In genomic region chr7:78883726-78884060, GRCm38 (mm10) we compare ENCODE assay signal across 11 mouse cellular contexts. TPM values are rescaled to one million over a fixed set of nuclear protein-coding genes. Genes with fewer than 3 reads are reported as not detected.
DNase-seq lines count a peak whose midpoint lies in the region; ATAC-seq and TF ChIP-seq lines count a peak whose summit lies in the region.
"Had no signal": no experiment of that assay in that cellular context is flagged by ENCODE, and none has a peak within 500 bp of the region (broad histone marks: within the 10 kb centered on the region; RNA-seq: fewer than 3 reads in every experiment).

No protein-coding gene starts in this region.

- peaks cover 2% of the 10 kb centered on the region; the same call in 1 of the 2 replicates for H3K4me1 ChIP-seq in cortical plate, adult 2 months (ENCODE audit: control insufficient read depth, insufficient read depth, low read length)
- H3K4me1 ChIP-seq in embryonic facial prominence, embryonic 14.5 days (ENCODE audit: control insufficient read depth, insufficient read depth, low read length): peaks cover 11% of the 10 kb centered on the region; the same call in 1 of the 2 replicates
- peaks cover 72% of the 10 kb centered on the region for H3K4me1 ChIP-seq in hindbrain, embryonic 13.5 days (replicated peaks)
- peaks cover 65% of the 10 kb centered on the region for H3K4me1 ChIP-seq in midbrain, embryonic 13.5 days (replicated peaks)
- H3K4me1 ChIP-seq in lung, adult 2 months (ENCODE audit: control insufficient read depth, insufficient read depth, low read length): no peaks in the 10 kb centered on the region

- DNase-seq in embryonic facial prominence, embryonic 14.5 days (ENCODE audit: low spot score): no peak
- no peak for DNase-seq in adrenal gland, adult (ENCODE audit: inconsistent age in 2 of 2, low spot score in 1 of 2)
- DNase-seq in lung, adult 2 months: no peak
- DNase-seq in kidney, postnatal 25 days: no peak
- no peak for DNase-seq in T-cell, adult 2 months (ENCODE audit: low spot score)
- DNase-seq: adrenal gland, adult 2 months; right cerebral cortex, postnatal 25 days had no signal

- no peak overlapping the region for H3K27ac ChIP-seq in cortical plate, adult 2 months (ENCODE audit: insufficient read depth, low read length)
- H3K27ac ChIP-seq in embryonic facial prominence, embryonic 14.5 days (replicated peaks; ENCODE audit: low read depth, low read length): no peak overlapping the region
- peak overlapping the region; percentile 91 for H3K27ac ChIP-seq in hindbrain, embryonic 13.5 days
- peak overlapping the region; percentile 92 for H3K27ac ChIP-seq in midbrain, embryonic 13.5 days
- H3K27ac ChIP-seq: macrophage had no signal

- H3K36me3 ChIP-seq in embryonic facial prominence, embryonic 14.5 days (ENCODE audit: control insufficient read depth, insufficient read depth, low read length): no peaks in the 10 kb centered on the region
- H3K36me3 ChIP-seq in hindbrain, embryonic 13.5 days: no peaks in the 10 kb centered on the region
- H3K36me3 ChIP-seq in midbrain, embryonic 13.5 days: peaks cover 2% of the 10 kb centered on the region; the same call in 1 of the 2 replicates

- peak overlapping the region; percentile 53 for H3K4me2 ChIP-seq in embryonic facial prominence, embryonic 14.5 days (ENCODE audit: low read depth, low read length)
- H3K4me2 ChIP-seq in hindbrain, embryonic 13.5 days: peak overlapping the region; percentile 75
- H3K4me2 ChIP-seq in midbrain, embryonic 13.5 days (replicated peaks): peak overlapping the region; percentile 77

- H3K9me3 ChIP-seq in embryonic facial prominence, embryonic 14.5 days (ENCODE audit: control insufficient read depth, low read length): no peaks in the 10 kb centered on the region
- H3K9me3 ChIP-seq in hindbrain, embryonic 13.5 days: no peaks in the 10 kb centered on the region
- H3K9me3 ChIP-seq in midbrain, embryonic 13.5 days: no peaks in the 10 kb centered on the region

- H3K9ac ChIP-seq in embryonic facial prominence, embryonic 14.5 days (ENCODE audit: low read depth, low read length): no peak overlapping the region; the same call in 1 of the 2 replicates
- peak overlapping the region; percentile 81 for H3K9ac ChIP-seq in hindbrain, embryonic 13.5 days
- peak overlapping the region; percentile 87 for H3K9ac ChIP-seq in midbrain, embryonic 13.5 days (replicated peaks)

- TF ChIP-seq CTCF in cortical plate, adult 2 months (IDR thresholded peaks at IDR 0.05; ENCODE audit: extremely low read depth, insufficient read depth, low read length): no peak
- TF ChIP-seq CTCF in lung, adult 2 months (IDR thresholded peaks at IDR 0.05; ENCODE audit: insufficient read depth, low read length): no peak

- ATAC-seq in embryonic facial prominence, embryonic 14.5 days (ENCODE audit: low read depth): no peak
- no peak for ATAC-seq in hindbrain, embryonic 13.5 days (ENCODE audit: low FRiP score)
- no peak for ATAC-seq in midbrain, embryonic 13.5 days

- H3K27me3 ChIP-seq in embryonic facial prominence, embryonic 14.5 days (replicated peaks; ENCODE audit: control insufficient read depth, insufficient read depth, low read length): peaks cover 57% of the 10 kb centered on the region
- no peaks in the 10 kb centered on the region; the same call in 1 of the 2 replicates for H3K27me3 ChIP-seq in hindbrain, embryonic 13.5 days
- no peaks in the 10 kb centered on the region for H3K27me3 ChIP-seq in midbrain, embryonic 13.5 days

- TF ChIP-seq POLR2A in cortical plate, adult 2 months (IDR thresholded peaks at IDR 0.05; ENCODE audit: extremely low read depth, insufficient read depth, low read length): no peak
- TF ChIP-seq POLR2A in lung, adult 2 months (IDR thresholded peaks at IDR 0.05; ENCODE audit: borderline replicate concordance, extremely low read depth, low read depth, low read length): no peak

- 10% methylated on average over 8 of the region's 8 CpGs for WGBS in embryonic facial prominence, embryonic 14.5 days
- 8% methylated on average over 8 of the region's 8 CpGs for WGBS in hindbrain, embryonic 13.5 days
- WGBS in midbrain, embryonic 13.5 days: 4% methylated on average over 8 of the region's 8 CpGs
- WGBS in lung, adult 2 months: 10% methylated on average over 8 of the region's 8 CpGs

- H3K4me3 ChIP-seq in cortical plate, adult 2 months (ENCODE audit: insufficient read depth, low read length): peak overlapping the region; percentile 50
- H3K4me3 ChIP-seq in embryonic facial prominence, embryonic 14.5 days (ENCODE audit: low read depth, low read length): peak overlapping the region; percentile 33; the same call in 1 of the 2 replicates
- H3K4me3 ChIP-seq in hindbrain, embryonic 13.5 days: peak overlapping the region; percentile 67
- H3K4me3 ChIP-seq in midbrain, embryonic 13.5 days (replicated peaks): peak overlapping the region; percentile 73
- no peak overlapping the region for H3K4me3 ChIP-seq in lung, adult 2 months (replicated peaks; ENCODE audit: extremely low read depth, low read depth, low read length)

RNA-seq across cellular contexts. Expression of gene Aen, which starts 12.0 kb away (rescaled TPM):
- 21.8 and 22.7 TPM in 2 replicates for polyA plus RNA-seq in cortical plate, adult 2 months (2012; rRNA removed)
- polyA plus RNA-seq in embryonic facial prominence, embryonic 14.5 days (2014; fragmentation: Nextera tagmentation; extraction: Ambion mirVana): 31.8 and 32.7 TPM in 2 replicates
- 47.0 and 50.3 TPM in 2 replicates for polyA plus RNA-seq in hindbrain, embryonic 13.5 days (2015; fragmentation: Nextera tagmentation; extraction: Ambion mirVana)
- polyA plus RNA-seq in midbrain, embryonic 13.5 days (2015; fragmentation: Nextera tagmentation; extraction: Ambion mirVana): 47.0 and 49.9 TPM in 2 replicates
- 17.1 and 17.7 TPM in 2 replicates for polyA plus RNA-seq in lung, adult 2 months (2012; rRNA removed)

RNA-seq across cellular contexts. Expression of gene Isg20, which starts 29.5 kb away (rescaled TPM):
- polyA plus RNA-seq in cortical plate, adult 2 months (2012; rRNA removed): 2.4 and 2.9 TPM in 2 replicates
- polyA plus RNA-seq in embryonic facial prominence, embryonic 14.5 days (2014; fragmentation: Nextera tagmentation; extraction: Ambion mirVana): 3.4 and 5.1 TPM in 2 replicates
- 0.40 and 0.42 TPM in 2 replicates for polyA plus RNA-seq in hindbrain, embryonic 13.5 days (2015; fragmentation: Nextera tagmentation; extraction: Ambion mirVana)
- 0.21 and 0.40 TPM in 2 replicates for polyA plus RNA-seq in midbrain, embryonic 13.5 days (2015; fragmentation: Nextera tagmentation; extraction: Ambion mirVana)
- 75.3 and 97.7 TPM in 2 replicates for polyA plus RNA-seq in lung, adult 2 months (2012; rRNA removed)

RNA-seq across cellular contexts. Expression of gene Det1, which starts 36.6 kb away (rescaled TPM):
- polyA plus RNA-seq in cortical plate, adult 2 months (2012; rRNA removed): 6.1 and 6.3 TPM in 2 replicates
- 15.6 and 17.7 TPM in 2 replicates for polyA plus RNA-seq in embryonic facial prominence, embryonic 14.5 days (2014; fragmentation: Nextera tagmentation; extraction: Ambion mirVana)
- polyA plus RNA-seq in hindbrain, embryonic 13.5 days (2015; fragmentation: Nextera tagmentation; extraction: Ambion mirVana): 15.5 and 18.5 TPM in 2 replicates
- 17.7 and 18.1 TPM in 2 replicates for polyA plus RNA-seq in midbrain, embryonic 13.5 days (2015; fragmentation: Nextera tagmentation; extraction: Ambion mirVana)
- 10.2 and 11.0 TPM in 2 replicates for polyA plus RNA-seq in lung, adult 2 months (2012; rRNA removed)

Comparison
In these comparisons a context has a peak if more than half of its experiments do, and no peak if none do; other contexts are left out.
1. H3K27ac ChIP-seq: peak in hindbrain, embryonic 13.5 days (single experiment) and midbrain, embryonic 13.5 days (single experiment); none in cortical plate, adult 2 months (single experiment) and embryonic facial prominence, embryonic 14.5 days (single experiment).
2. RNA of gene Isg20, which starts 29.5 kb away (polyA plus RNA-seq): 75.3 to 97.7 TPM in lung, adult 2 months; 3.4 to 5.1 TPM in embryonic facial prominence, embryonic 14.5 days, 2.4 to 2.9 TPM in cortical plate, adult 2 months, 0.40 to 0.42 TPM in hindbrain, embryonic 13.5 days and 0.21 to 0.40 TPM in midbrain, embryonic 13.5 days; every median in the first group is over 10 times any median in the second.
3. Peak in every context shown above with its lines, with median percentiles within 50 percentile points of each other: H3K4me2 ChIP-seq.